Mouse (Mus musculus) spleen, postnatal 10 days (tissue): Measurements from ENCODE around the gene Epas1.
A peak's percentile ranks its signal among the peaks of the same experiment; 100 is the strongest.

Source experiments
- DNase-seq, 2 experiments: peaks; one replicate each; pipeline ENCODE4 v3.0.0; 2021 to 2022; ENCODE audit warnings: low spot score in 2 of 2

The Epas1 gene

DNA sequence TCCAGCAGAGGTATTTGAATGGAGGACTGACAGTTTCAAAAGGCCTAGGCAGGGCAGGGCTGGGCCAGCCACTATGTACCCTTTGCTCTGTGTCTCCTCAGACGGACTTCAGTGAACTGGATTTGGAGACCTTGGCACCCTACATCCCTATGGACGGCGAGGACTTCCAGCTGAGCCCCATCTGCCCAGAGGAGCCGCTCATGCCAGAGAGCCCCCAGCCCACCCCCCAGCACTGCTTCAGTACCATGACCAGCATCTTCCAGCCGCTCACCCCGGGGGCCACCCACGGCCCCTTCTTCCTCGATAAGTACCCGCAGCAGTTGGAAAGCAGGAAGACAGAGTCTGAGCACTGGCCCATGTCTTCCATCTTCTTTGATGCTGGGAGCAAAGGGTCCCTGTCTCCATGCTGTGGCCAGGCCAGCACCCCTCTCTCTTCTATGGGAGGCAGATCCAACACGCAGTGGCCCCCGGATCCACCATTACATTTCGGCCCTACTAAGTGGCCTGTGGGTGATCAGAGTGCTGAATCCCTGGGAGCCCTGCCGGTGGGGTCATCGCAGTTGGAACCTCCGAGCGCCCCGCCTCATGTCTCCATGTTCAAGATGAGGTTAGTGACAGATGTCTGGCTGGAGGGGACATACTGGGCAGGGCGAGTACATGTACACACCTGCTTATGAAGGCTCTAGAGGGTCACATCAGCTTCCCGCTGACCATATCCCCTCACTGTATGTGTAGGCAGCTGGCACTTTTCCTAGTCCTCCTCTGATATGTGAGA lies 74.1 kb downstream of the Epas1 start:
- DNase-seq, result peak in 1 of 2 experiments; percentile 6

DNA sequence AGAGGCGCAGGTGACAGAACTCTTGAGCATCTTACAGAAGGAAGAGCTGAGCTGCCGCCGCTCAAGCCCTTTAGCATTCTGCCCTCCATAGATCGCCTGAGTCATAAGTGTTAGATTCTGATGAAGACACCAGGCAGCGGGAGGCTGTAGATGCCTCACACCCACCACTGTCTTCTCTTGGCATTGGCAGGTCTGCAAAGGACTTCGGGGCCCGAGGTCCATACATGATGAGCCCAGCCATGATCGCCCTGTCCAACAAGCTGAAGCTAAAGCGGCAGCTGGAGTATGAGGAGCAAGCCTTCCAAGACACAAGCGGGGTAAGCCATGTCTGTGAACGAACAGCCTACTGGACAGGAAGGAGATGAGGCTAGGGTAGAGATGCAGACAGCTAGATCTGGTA lies 75.0 kb downstream of the Epas1 start:
- DNase-seq, result no peak

DNA sequence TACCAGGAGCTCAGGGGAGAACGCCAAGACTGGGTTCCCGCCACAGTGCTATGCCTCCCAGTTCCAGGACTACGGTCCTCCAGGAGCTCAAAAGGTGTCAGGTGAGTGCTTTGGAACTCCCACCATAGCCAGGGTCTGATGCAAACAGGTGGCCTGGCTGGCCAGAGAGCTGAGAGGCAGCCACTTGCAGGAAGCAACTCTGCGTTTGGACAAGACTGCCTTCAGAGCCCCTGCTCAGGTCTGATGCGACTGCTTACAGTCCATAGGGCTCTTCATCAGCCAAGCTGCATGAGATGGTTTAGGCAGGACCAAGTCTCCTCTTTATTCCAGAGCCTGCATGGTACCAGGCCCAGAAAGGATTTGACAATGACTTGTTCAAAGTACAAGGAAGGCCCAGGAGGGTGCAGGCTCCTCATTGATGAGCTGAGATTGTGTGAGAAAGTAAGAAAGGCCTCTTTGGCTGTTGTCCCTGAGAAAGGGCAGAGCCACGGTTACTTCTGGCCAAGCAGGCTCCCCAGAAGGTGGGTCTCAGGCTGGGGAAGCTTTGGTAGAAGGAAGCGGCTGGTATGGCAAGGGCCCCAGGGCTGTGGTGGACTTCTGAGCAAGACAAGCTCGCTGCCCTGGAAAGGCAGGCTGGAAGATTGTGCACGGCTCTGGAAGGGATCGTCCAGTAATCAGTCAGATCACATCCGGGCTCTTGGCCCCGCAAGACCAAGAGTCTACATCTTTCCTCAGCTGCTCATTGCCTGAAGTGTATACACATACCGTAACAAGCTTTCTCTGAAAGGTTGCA lies 76.1 kb downstream of the Epas1 start:
- peak in 1 of 2 experiments; percentile 8 for DNase-seq

DNA sequence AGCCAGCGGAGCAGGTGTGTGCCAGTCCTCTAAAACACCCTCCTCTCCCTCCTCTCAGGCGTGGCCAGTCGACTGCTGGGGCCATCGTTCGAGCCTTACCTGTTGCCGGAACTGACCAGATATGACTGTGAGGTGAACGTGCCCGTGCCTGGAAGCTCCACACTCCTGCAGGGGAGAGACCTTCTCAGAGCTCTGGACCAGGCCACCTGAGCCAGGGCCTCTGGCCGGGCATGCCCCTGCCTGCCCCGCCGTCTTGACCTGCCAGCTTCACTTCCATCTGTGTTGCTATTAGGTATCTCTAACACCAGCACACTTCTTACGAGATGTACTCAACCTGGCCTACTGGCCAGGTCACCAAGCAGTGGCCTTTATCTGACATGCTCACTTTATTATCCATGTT lies 77.4 kb downstream of the Epas1 start:
- no peak for DNase-seq

DNA sequence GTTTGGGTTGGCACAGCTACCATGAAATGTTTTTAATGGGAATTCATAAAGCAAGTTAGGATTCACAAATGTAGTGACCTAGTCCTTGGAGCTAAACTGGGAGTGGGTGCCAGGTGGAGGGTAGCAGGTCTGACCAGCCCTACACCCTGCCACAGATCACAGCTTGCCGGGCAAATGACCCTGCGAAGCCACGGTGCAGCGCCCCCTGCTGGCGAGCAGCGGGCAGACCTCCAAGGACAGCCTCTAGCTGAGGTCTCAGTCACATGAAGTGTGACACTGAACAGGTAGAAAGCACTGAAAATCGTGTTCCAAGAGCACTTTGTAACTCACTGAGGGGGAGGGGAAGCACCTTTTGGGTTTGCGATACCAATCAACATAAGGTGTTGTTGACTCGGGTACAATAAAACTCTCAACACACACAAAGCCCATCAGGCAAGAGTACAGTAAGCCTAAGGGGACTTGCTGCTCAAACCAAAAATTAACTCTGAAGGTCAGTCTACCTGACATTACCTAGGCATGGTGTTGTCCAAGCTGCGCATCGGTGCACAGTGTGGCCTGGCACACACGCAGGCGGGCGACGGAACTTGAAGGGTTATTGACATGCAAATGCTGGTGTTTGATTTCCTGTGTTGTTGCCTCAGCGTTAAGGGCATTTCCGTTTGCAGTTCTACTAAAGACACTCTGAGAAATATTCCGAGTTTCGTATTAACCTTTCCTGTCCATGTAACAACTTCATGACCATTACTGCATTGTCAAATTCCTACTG lies 79.2 kb downstream of the Epas1 start:
- DNase-seq, result peak in 1 of 2 experiments; percentile 43

DNA sequence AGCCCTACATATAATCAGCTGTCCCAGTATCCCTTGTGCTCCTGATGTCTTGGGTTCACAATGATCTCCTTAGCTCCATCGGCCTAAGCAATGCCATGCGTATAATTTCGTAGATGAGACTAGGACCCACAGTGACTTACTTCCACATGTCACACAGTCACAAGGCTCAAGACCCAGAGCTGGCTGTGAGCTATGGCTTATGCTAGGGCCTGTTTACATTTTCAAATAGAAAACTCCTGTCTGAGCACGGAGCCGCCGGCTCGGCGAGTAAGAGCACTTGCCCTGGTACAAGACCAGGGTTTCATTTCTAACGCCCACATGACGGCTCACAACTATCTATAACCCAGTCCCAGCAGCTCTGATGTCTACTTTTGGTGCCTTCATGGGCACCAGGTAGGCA lies 80.4 kb downstream of the Epas1 start:
- no peak for DNase-seq

DNA sequence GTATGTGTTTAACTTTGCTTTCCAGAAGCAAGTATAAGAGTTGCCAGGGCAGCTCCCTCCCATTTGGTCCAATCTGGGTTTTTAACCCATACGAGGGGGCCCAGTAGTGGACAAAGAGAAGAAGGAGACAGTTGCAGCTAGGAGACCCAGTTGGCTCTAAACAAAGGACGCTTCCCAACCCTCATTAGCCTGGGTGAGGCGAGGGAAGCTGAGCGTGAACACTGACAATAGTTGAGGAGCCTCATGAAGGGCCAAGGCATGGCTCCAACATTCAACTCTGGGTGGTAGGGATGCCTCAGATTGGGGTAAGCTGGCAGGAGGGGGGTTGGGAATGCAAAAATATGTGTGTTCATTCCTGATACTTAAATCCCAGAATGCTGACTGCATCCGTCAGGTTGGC lies 85.8 kb downstream of the Epas1 start:
- DNase-seq, result no peak

DNA sequence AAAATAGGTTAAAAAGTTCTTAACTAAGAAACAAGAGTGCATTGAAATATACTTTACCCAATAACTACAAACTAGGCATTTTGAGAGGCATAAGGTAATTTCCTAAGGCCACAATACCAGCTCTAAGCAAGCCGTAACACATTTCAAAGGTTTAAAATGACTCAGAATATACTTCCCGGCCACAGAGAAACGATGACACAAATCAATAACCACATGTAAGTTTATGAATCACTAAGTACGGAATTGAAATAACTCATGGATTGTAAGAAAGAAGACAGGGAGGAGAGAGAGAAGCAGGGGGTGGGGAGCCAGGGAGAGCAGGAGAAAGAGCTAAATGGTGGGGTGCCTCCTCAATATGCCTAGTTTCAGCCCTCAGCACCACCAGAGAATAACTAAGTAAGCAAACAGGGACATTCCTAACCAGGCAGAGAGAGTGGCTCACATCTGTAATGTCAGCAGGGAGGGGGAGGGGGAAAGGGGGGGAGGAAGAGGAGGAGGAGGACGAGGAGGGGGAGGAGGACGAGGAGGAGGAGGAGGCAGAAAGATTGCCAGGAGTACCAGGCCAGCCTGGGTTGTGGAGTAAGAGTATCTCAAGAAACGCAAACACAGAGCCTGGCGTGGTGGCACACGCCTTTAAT lies 97.3 kb downstream of the Epas1 start:
- DNase-seq, result no peak

DNA sequence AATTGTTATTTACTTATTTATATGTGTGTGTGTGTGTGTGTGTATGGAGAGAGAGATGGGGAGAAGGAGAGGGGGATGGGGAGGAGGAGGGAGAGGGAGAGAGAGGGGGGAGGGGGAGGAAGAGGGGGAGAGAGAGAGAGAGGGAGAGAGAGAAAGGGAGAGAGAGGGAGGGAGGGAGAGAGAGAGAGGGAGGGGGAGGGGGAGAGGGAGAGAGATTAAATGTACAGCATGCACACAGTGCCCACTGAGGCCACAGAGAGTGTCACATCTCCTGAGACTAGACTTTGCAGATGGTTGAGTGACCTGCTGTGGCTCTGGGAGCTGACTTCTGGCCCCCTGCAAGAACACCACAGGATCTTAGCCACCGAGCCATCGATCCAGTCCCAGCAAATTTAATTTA lies 98.3 kb downstream of the Epas1 start:
- DNase-seq, result no peak

DNA sequence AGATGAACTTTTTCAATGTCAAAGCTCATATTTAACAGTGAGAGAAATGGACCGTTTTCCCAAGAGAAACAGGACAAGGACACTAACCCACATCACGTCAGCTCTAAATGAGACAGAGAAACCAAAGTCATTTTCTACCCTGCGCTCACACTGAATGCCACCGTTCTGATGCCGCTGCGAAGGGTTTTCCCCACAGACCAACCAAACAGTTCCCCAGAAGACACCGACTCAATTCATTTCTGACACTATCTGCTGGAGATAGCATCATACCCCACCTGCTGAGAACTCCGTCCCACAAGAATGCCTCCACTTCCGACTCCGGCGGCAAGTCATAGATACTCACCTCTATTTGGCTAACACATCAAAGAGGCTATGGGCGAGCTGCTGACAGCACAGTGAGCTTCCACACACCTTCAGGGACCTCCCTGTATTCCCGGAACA lies 99.1 kb downstream of the Epas1 start:
- DNase-seq, result no peak

DNA sequence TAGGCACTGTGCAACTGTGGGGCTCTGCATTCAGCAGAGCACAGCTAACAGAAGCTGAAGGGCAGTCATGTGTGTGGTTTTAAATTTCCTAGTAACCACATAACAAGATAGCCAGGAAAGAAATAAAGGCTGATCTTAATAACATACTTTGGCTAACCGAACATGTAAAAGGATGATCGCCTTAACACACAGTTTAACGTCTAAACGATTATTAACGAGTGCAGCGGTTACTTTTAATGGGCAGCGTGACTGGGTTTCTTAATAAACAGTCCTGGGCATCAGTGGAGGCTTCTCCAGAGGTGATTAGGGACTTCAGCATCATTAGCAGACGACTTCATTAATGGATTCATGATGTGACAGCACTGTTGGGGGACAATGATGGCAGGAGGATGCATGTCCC lies 117.1 kb downstream of the Epas1 start:
- no peak for DNase-seq

DNA sequence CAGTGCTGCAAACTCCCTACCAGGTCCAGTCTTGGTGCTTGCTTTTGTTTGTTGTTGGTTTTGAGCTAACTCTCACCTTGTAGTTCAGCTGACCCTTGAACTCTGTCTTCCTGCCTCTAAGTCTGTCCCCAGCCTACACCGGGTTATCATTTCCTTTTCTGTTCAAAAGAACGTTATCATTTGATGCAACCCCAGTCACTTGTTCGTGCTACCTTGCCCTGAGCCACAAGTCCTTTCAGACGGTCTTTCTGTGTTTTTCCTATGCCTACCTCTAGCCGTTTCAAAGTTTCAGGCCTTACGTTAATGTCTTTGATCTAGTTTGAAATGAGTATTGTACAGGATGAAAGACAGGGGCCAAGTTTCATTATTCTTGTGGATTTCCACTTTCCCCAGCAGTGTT lies 119.1 kb downstream of the Epas1 start:
- no peak for DNase-seq

DNA sequence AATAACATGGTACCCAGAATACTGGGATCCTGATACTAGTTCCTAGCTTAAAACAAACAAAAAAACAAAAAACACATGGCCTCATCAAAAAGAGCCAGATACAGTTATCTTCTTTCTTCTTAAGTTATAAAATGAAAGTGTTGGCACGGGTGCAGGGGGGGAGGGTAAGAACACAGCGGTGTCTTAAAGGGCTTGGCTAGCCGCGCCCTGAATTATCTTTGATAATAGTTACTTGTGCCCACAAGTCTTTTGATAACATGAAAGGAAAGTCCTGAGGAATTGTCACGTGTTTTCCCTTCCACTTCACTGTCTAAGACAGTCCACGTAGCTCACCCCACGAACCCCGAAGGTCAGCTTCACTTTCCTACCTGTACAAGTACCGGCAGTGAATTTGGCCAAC lies 123.4 kb downstream of the Epas1 start:
- no peak for DNase-seq

DNA sequence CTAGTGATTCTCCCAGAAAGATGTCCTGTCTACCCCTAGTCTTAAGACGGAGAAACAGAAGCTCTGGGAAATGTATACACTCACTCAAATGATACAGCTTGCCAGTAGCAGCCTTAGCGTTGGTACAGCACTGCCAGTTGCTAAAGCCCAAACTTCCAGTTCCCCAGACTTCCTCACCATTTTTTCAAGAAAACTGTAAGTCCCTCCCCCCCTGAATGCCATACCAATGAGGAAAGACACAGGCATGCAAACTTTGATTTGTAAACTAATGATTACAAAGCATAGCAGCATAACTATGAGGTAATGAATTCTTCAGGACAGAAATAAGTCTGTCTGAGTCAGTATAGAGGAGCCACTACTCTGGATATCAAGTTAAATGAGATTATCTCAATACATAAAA lies 124.2 kb downstream of the Epas1 start:
- DNase-seq, result no peak

DNA sequence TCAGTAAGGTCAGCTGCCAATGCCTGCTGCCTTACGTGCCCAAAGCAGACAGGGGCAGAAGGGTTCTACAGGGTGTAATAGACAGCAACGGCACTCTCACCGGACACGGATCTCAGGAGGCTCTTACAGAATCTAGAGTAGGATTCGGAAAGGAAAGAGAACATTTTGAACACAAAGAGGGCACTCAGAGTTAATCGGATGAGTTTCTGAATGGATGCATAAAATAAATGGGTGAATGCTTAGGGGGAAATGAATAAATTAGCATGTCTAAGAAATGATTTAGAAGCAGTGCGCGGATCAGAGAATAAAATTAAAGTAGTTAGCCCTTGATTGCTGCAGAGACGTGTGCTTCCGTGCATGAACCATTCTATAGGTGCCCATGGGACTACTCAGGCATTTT lies 126.6 kb downstream of the Epas1 start:
- DNase-seq, result no peak

DNA sequence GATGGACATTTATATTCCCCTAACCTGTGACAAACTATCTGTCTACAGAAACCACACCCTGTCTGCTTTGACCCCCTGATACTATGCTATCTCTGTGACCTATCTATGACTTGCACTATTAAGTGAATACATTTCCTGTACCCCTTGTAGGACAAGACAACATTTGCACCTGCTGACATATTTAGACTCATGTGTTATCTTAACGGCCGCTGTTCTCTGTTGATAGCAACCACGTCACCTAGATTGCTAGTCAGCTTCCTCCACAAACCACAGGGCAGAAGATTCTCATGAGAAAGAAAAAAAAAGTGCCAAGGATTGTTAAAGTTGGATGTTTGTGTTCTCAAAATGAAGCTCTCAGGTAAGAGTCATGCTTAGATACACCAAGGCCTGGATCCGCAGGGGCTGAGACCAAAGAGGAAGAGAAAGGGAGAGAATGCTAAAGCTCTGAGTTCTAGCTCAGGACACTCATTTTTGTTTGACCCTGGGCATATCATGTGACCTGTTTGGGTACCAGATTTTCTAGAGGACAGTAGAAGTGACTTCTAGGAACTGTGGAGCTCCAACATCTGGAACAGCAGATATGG lies 127.1 kb downstream of the Epas1 start:
- DNase-seq, result no peak
